ENCODE assay signal across 27 mouse cellular contexts in genomic region chr10:85311781-85312180, GRCm38 (mm10).
"Had no signal": no experiment of that assay in that cellular context is flagged by ENCODE, and none has a peak within 500 bp of the region (broad histone marks: within the 10 kb centered on the region; RNA-seq: fewer than 3 reads in every experiment).

No protein-coding gene starts in this region.

- H3K36me3 ChIP-seq: embryonic facial prominence, embryonic 10.5 days; embryonic facial prominence, embryonic 12.5 days; embryonic facial prominence, embryonic 13.5 days; embryonic facial prominence, embryonic 15.5 days; forebrain, embryonic 10.5 days; forebrain, embryonic 12.5 days; forebrain, embryonic 15.5 days; heart, embryonic 10.5 days; heart, embryonic 12.5 days had no signal

- H3K4me3 ChIP-seq: embryonic facial prominence, embryonic 10.5 days; embryonic facial prominence, embryonic 12.5 days; embryonic facial prominence, embryonic 13.5 days; embryonic facial prominence, embryonic 15.5 days; erythroblast, embryonic 14.5 days; forebrain, embryonic 10.5 days; forebrain, embryonic 12.5 days; forebrain, embryonic 13.5 days; forebrain, embryonic 15.5 days; gastrocnemius, adult 2 months; heart, adult 2 months; heart, embryonic 10.5 days; heart, embryonic 12.5 days had no signal

- H3K27ac ChIP-seq: embryonic facial prominence, embryonic 10.5 days; embryonic facial prominence, embryonic 12.5 days; embryonic facial prominence, embryonic 13.5 days; embryonic facial prominence, embryonic 15.5 days; forebrain, embryonic 10.5 days; forebrain, embryonic 12.5 days; forebrain, embryonic 13.5 days; forebrain, embryonic 15.5 days; gastrocnemius, adult 2 months; heart, adult 2 months; heart, embryonic 10.5 days had no signal

- ATAC-seq: forebrain, embryonic 13.5 days; forebrain, embryonic 14.5 days; forebrain, embryonic 15.5 days; forebrain, embryonic 16.5 days; forebrain, postnatal 0 days had no signal

- DNase-seq: cerebellum, adult 9-11 months; cerebellum, postnatal 10 days; cerebellum, postnatal 14 days; cerebellum, postnatal 25 days; cerebellum, postnatal 36 days; embryo, embryonic 11 days; forebrain, postnatal 0 days; gastrocnemius, adult 2 months; gastrocnemius, postnatal 10 days; gastrocnemius, postnatal 14 days; gastrocnemius, postnatal 25 days; gastrocnemius, postnatal 36 days; heart, adult 18-20 months; heart, adult 2 months had no signal

- H3K27me3 ChIP-seq: embryonic facial prominence, embryonic 12.5 days; embryonic facial prominence, embryonic 15.5 days; forebrain, embryonic 12.5 days; forebrain, embryonic 13.5 days; forebrain, embryonic 15.5 days; heart, embryonic 12.5 days had no signal

- H3K9ac ChIP-seq: embryonic facial prominence, embryonic 12.5 days; embryonic facial prominence, embryonic 13.5 days; embryonic facial prominence, embryonic 15.5 days; forebrain, embryonic 12.5 days; forebrain, embryonic 13.5 days; forebrain, embryonic 15.5 days; forebrain, postnatal 0 days; heart, embryonic 12.5 days had no signal

- H3K9me3 ChIP-seq: embryonic facial prominence, embryonic 10.5 days; embryonic facial prominence, embryonic 12.5 days; embryonic facial prominence, embryonic 13.5 days; embryonic facial prominence, embryonic 15.5 days; forebrain, embryonic 10.5 days; forebrain, embryonic 12.5 days; forebrain, embryonic 13.5 days; forebrain, embryonic 15.5 days; heart, embryonic 10.5 days; heart, embryonic 12.5 days had no signal

- H3K4me2 ChIP-seq: embryonic facial prominence, embryonic 12.5 days; embryonic facial prominence, embryonic 13.5 days; embryonic facial prominence, embryonic 15.5 days; forebrain, embryonic 12.5 days; forebrain, embryonic 13.5 days; forebrain, embryonic 15.5 days; heart, embryonic 12.5 days had no signal

- H3K4me1 ChIP-seq: embryonic facial prominence, embryonic 10.5 days; embryonic facial prominence, embryonic 12.5 days; embryonic facial prominence, embryonic 13.5 days; embryonic facial prominence, embryonic 15.5 days; forebrain, embryonic 10.5 days; forebrain, embryonic 12.5 days; forebrain, embryonic 13.5 days; forebrain, embryonic 15.5 days; heart, embryonic 10.5 days; heart, embryonic 12.5 days had no signal
